Mouse (Mus musculus) cerebellum, adult 9-11 months (tissue): ENCODE measurements at regions not wholly inside any gene's neighbourhood (a gene's known extent, or its start where the extent isn't known, plus 50 kb on each side); places are given as distances from the start of the nearest gene placed in this dataset.

ENCODE experiments used
- DNase-seq: peaks from one replicate; pipeline ENCODE4 v3.0.0; 2022

DNA sequence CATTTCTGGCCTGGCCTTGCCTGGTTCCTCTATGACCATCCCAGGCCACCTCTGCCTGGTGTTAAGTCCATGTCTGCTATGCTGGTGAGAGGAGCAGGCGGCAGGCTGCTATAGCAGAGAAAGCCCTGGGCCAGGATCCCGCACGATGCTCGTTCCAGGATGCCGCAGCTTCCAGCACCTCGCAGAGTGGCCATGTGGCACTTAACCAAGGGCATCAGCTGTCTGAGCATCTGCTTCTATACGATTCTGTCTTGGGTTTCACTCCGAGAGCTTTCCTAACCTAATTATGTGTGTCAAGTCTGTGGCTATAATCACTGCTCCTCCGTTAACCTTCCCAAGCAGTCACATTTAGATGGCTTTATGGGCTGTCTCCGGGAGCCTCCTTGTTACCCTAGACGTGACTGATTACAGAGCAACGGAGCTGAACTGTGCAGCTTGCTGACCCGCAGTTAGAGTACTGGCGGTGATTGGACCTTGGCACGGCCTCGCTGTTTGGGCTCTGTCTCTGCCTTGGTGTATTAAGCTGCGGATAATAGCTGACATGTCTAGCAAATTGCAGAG is 64.4 kb downstream of the Ackr3 start:
- DNase-seq = peak; percentile 15

DNA sequence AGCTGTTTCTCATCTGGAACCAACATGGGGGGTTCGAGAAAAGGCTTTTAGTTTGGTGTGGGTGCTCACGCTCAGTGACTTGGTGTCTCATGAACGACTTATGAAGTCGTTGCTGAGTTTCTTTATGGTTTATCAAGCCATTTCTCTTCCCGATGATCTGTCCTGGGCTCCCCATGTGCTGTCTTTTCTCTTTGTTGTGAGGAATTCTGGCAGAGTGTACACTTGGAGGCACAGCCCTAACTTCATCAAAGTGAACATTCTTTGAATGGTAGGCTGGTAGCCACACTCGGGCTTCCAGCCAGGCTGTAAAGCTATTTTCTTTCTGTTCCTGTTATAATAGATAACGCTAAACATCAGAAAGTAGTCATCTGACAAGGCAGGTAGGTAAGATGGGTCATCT is 65.2 kb downstream of the Ackr3 start:
- no peak for DNase-seq

GRCm38 (mm10) chr1:90269836-90270235 is 66.1 kb downstream of the Ackr3 start:
- no peak for DNase-seq

DNA sequence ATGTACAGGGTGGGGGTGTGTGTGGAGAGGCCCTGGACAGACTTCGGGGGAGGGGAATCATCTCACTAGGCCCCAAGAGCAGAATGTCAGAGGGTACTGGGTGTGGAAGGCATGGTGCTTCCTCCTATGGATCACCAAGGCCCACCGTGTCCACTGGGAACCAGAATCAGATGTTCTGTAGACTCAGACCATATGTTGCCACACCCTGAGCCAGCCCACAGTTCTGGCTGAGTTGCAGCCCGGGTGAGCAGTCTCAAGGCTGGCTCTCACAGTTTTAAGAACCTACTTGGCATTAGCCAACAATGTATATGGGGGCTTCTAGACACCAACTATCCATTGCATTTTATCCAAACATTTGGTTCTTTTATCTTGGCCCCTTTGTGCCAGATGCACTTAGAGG is 67.5 kb downstream of the Ackr3 start:
- no peak for DNase-seq

- DNase-seq = no peak
These were observed 68.6 kb downstream of the Ackr3 start for GRCm38 (mm10) chr1:90272411-90272810.

- no peak for DNase-seq
These were observed 69.2 kb downstream of the Ackr3 start for GRCm38 (mm10) chr1:90272830-90273628.

- no peak for DNase-seq
These were observed 69.8 kb downstream of the Ackr3 start for GRCm38 (mm10) chr1:90273629-90273928.

DNA sequence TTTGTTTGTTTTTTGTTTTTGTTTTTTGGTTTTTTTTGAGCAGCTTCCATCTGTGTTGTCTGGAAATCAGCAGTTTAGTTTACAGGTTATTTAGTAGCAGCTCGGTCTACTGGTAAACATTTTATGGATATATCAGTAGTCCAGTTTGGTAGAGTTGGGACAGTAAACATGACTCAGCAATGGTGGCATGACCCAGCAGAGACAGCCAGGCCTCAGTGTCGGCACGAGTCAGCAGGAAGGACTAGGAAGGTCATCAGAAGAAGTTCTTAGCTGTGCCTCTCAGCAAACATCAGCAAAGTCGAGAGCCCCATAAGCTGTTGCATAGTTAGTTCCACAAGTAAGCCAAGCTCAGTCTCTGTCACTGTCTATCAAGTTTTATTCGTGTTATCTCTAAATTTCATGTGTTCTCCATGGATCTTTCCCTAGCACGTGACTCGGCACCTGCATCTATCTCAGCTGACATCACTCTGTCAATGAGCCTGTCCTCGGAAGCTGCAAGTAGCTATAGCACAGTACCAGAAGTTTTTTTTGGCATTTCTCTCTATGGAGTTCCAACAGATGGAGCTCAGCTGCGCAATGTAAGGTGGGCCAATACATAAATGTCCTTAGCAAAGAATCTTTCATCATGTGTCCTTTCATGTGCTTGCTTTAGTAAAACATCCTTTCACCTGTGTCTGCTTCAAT is 71.3 kb downstream of the Ackr3 start:
- no peak for DNase-seq

DNA sequence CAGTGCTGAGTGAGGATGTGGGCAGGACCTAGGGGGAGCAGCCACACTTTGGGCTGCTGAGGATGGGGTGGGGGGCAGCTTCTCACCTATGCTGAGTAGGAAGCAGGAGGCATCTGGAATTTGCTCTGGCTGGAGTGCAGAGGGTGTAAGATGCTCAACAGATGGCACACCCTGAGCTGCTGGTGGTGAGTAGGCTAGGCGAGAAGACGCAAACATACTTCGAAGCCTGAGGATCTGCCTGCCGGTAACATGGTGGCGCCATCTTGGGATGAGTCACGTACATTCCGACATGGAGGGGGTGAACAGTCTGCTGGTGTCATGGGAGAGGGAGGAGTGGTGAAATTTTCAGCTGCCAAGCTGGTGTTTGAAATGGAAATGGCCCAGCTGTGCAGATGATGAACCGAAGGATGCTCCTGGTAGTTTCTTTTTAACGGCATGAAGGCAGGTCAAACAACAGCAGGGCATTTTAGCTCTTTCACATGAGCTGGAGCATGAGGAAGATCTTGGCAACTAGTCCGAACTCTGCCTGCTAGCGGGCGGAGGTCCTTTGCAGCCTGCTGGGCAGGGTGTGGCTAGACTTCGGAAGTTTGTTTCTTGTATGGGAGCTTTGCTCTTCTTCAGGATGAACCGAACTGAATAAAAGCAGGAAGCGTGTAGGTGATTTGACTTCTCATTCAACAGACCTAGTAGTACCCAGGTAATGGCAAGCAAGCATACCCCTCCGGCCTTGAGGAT is 72.2 kb downstream of the Ackr3 start:
- DNase-seq = no peak

- no peak for DNase-seq
These were observed 73.9 kb downstream of the Ackr3 start for GRCm38 (mm10) chr1:90277486-90278255.

DNA sequence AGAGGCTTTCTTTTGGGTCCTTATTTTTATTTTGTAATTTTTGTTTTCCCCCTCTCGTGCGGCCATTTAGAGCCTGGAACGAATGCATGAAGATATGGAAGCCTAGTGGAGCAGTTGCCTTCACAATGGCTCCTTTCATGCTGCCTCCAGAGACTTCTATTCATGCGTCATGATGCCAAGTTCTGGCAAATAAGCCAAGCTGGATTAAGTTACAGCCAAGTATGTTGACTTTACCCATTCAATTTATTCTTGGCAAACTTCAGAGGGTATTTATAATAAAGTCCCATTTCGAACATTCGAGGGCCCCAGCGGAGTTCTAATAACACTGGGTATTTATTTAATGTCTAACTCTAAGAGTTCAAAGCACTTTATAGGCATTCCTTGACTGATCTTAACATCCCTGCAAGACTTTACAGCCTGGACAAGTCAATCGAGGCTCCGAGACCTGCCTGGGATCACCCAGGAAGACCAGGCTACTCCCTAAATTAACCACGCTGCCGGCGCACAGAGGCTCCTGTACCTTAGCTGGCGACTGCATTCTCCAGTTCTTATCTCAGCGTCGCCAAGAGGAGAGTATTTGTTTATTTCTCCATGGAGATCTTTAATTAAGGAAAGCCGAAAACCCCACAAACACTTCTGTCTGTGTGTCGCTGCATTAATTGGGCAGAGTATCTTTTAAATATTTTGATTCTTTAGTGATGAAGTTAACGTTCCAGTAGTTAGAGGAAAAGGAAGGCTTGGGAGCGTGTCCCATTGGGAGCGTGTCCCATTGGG is 75.5 kb downstream of the Ackr3 start:
- DNase-seq = no peak

GRCm38 (mm10) chr1:90280227-90280626 is 76.4 kb downstream of the Ackr3 start:
- DNase-seq = no peak

DNA sequence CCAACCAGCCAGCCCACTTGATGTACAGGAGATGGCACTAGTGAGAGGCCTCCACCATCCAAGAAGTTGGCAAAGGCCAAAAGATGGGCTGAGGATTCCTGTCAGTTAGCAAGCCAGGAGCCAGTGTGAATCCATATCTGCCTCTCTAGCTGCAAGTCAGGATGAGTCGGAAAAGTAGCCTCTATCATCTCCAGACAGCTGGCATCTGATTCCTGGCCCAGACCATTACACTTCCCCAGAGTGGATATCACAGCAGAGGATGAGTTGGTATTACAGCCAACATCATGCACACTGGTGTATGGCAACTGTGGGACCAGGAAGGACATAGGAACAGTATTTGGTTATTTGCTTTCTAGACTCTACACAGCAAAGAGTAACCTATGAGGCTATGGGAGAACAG is 77.5 kb downstream of the Ackr3 start:
- DNase-seq = no peak

- DNase-seq = no peak
These were observed 78.2 kb downstream of the Ackr3 start for GRCm38 (mm10) chr1:90281956-90282355.

DNA sequence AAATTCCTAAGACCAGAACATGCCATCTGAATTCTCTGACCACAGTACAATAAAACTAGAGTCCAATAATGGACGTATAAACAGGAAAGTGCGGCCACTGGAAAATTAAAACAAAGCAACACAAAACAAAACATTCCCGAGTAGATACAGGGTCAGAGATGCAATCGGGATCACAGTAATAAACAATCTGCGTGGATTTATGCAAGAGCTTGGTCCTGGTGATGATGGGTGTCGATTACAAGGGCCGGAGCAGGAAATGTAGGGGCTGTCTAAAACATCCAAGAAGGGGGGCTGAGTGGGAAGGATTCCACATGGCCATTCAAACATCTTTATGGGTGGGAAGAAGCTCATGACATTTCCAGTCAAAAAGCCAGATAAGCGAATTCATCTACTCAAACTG is 78.6 kb downstream of the Ackr3 start:
- no peak for DNase-seq

GRCm38 (mm10) chr1:90283176-90283775 is 79.5 kb downstream of the Ackr3 start:
- DNase-seq = no peak

DNA sequence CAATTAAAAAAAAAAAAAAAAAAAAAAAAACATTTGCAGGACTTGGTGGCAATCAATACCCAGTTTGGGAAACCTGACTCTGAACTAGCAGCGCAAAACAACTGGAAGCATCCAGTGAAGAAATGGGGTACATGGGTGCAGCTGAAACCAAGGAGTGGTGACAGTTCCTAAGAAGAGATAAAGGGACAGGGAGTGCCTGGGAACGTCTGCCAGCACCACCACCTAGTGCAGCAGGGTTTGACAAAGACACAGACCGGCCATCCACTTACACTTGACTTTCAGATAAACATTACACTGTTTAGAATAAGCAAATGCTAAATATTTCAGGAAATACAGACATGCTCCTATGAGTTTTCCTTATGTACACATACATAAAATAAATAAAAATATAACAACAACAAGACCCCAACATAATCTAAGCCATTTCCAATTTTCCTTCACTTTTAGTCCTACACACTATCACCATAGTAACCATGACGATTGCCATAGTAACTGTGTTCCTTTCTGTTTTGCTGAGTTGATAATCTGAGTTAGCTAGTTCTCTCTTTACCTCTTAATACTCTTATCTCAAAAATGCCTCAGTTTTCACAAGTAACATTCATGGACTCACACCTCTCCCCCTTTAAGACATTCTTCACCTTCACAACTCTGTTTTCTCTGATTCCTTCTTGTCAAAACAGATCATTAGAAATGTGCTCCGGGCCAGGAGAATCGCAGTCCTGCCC is 80.3 kb downstream of the Ackr3 start:
- no peak for DNase-seq

DNA sequence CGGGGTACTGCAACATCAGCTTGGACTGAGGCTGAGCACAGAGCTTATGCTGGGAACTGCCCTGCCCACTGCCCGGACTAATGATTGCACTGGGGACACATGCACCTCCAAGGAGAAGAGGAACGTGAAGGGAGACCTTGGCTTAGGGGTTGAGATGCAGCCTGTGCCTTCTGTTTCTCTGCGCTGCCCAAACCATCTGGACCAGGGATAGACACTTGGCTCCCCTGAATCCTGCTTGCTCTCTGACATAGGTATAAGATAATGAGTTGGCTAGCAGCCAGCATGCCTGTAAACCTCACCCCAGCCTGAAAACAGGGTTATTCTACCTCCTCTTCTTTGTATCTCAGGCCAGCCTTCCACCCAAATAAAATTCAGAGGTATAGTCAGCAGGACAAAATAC is 81.5 kb downstream of the Ackr3 start:
- DNase-seq = peak; percentile 69

DNA sequence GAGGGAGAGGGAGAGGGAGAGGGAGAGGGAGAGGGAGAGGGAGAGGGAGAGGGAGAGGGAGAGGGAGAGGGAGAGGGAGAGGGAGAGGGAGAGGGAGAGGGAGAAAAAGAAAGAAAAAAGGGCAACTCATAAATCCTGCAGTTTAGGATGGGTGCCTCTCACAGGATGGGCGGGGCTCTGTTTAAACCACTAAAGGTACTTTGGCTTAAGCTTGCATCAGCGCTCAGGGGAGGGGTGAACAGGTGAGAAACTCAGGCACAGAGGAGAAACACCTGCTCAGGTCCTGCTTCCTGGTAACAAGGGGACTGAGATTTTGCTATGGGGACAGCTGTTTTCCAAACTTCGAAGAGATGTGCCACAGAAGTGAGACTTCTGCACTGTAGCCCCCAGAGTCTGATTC is 83.5 kb downstream of the Ackr3 start:
- no peak for DNase-seq

DNA sequence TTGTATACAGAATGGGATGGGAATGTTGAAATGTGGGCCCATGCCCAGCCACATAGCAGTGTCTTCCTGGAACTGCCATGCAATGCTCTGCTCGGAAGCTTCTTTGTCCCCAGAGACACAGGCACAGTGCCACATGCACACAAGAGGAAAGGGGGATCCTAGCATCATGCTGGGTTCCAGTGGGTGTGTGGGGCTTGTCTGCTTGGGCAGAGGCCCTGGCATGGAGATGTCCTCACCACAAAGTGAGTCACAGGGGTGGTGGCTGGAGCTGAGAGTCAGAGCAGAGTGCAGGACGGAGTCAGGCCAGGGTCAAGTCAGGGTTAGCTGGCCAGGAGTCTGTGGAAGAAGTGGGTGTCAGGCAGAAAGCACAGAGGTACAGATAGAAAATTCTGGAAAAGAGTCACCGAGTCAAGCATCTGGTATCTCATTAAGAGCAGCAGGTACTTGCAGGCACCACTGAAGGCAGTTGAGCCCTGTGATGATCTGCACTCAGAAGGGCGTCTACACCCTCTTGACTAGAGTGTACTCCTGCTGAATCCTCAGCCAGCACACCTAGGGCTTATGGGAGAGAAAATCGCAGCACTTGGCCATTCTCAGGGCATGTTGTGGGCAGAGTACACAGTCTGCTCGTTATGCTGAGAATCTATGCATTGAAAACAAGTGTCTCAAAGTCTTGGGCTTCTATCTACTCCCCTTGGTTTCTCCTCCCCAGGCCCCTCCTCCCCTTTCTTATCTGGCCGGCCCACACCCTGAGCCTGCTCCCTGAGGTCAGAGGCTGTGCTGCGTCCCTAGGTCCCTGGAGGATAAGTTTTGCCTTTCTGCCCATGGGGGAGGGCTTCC is 85.3 kb downstream of the Ackr3 start:
- DNase-seq = no peak
